Mouse (Mus musculus): Measurements from ENCODE around the gene Gemin7. TPM values are rescaled to one million over a fixed set of nuclear protein-coding genes. Genes with fewer than 3 reads are reported as not detected.

Gene Gemin7
- polyA plus RNA-seq (2011; ENCODE audit: insufficient read depth, insufficient read length, low replicate concordance, missing spikeins) = 52.9 and 74.3 TPM in 2 replicates

DNA sequence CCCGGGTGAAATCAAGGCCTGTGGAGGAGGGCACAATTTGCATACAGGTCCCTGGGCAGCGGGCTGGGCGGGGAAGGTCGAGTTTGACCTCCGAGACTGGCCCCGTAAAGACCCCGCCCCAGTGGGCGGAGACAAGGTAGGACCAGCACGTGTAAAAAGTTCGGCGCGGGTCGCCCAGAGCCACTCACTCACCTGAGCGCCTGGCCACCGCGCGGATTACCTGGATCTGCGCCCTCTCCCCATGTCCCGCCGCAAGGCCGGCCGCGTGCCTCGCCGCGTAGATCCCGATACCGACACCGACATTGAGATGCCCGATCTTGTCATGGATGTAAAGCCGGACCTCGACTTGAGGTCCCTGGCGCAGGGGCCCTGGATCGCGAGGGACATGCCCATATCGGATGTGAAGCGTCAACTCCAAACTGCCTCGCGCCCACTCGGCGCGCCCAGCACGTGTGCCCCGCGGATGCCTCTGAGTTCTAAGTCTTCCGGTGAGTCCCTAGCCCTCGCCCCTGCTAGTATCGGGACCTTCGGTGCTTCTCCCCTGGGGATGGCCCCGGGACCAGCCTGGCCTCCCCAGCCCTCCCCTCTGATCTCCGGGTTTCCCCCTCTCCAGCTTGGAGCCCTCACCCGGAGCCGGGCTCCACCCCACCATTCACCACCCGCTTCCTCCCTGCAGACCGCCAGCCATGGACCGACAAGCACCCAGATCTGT is at the start of gene Gemin7, which contains the start of gene Zfp296:
TSS of gene Gemin7 (minus strand) at position 455 of the 712 bp plus-strand sequence.
TSS of gene Zfp296 (plus strand) at position 147 of the 712 bp plus-strand sequence.
- Histone ChIP-seq H3K27ac (ENCODE audit: control insufficient read depth, insufficient read depth, low read depth, low read length, poor library complexity) (peak within 1 kb of the TSS; percentile 70), H3K4me1 (ENCODE audit: control insufficient read depth, insufficient read depth, low read length) (peaks cover 2% of the 10 kb centered on the region), H3K4me3 (replicated peaks; ENCODE audit: control insufficient read depth, low read depth, low read length) (peak within 1 kb of the TSS; percentile 64)
- TF ChIP-seq POLR2A (IDR thresholded peaks at IDR 0.05; ENCODE audit: borderline replicate concordance, control insufficient read depth, low read depth, low read length) (0 out of 2 replicates have a peak, but pooled peaks have one; percentile 12), CTCF (IDR thresholded peaks at IDR 0.05; ENCODE audit: control insufficient read depth, insufficient read depth, low read length) (no peak)
- under 1% methylated on average over 56 of the region's 56 CpGs for WGBS

DNA sequence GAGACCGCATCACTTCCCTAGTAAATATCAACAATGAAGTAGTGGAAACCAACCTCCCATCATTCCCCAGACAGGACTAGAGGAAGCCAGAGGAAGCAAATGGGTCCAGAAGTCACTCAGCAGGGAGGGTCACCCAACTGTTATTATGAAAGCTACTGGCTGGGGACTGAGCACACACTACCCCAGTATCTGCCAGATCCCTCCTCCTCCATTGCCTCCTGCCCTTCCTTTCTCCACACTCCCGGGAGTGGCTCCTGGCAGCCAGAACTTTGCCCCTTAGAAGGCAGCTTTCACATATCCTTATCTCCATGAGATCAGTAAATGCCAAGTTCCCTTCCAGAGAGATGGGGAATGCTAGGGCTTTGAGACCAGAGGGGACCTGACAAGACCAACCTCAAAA is 46.0 kb upstream of the Gemin7 start:
- no peak overlapping the region for H3K27ac ChIP-seq (ENCODE audit: control insufficient read depth, insufficient read depth, low read depth, low read length, poor library complexity)
- no peak for TF ChIP-seq POLR2A (IDR thresholded peaks at IDR 0.05; ENCODE audit: borderline replicate concordance, control insufficient read depth, low read depth, low read length)
- 78% methylated on average over 2 of the region's 2 CpGs for WGBS
- no peak overlapping the region for H3K4me3 ChIP-seq (replicated peaks; ENCODE audit: control insufficient read depth, low read depth, low read length)
- no peaks in the 10 kb centered on the region for H3K4me1 ChIP-seq (ENCODE audit: control insufficient read depth, insufficient read depth, low read length)

DNA sequence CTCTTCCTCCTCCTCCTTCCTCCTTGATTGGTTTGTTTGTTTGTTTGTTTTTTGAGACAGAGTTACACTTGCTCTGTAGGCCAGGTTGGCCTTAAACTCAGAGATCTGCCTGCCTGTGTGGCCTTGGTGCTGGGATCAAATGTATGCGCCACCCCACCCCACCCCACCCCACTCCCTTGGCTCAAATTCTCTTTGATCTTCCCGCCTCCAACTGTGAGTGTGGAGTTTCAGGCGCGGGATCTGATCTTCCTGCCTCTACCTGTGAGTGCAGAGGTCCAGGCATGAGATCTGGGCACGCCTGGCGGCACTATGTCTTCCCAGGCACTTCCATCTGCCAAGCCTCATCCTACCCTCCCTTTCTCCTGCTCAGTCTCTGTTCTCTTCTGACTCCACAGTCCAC is 44.8 kb upstream of the Gemin7 start:
- no peaks in the 10 kb centered on the region for H3K4me1 ChIP-seq (ENCODE audit: control insufficient read depth, insufficient read depth, low read length)
- 74% methylated on average over 6 of the region's 6 CpGs for WGBS
- TF ChIP-seq POLR2A (IDR thresholded peaks at IDR 0.05; ENCODE audit: borderline replicate concordance, control insufficient read depth, low read depth, low read length) (no peak), CTCF (IDR thresholded peaks at IDR 0.05; ENCODE audit: control insufficient read depth, insufficient read depth, low read length) (no peak)
- H3K27ac ChIP-seq (ENCODE audit: control insufficient read depth, insufficient read depth, low read depth, low read length, poor library complexity) = no peak overlapping the region
- no peak overlapping the region for H3K4me3 ChIP-seq (replicated peaks; ENCODE audit: control insufficient read depth, low read depth, low read length)

DNA sequence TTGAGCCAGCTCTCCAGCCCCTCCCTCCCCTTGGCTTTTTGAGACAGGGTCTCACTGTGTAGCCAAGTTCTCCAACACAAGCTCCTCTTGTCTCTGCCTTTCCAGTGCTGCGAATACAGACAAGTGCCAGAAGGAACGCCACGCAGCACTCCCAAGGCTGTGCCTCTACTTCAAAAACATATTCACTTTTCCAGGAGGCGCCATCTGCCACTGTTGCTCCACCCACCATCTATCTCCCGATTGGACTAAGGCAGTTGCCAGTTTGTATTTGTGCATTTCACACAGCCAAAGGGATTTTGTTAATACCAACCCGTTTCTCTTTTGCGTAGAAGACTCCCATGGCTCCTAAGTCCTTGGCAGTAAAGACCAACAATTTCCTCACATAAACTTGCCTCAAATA is 43.4 kb upstream of the Gemin7 start:
- Histone ChIP-seq H3K4me1 (ENCODE audit: control insufficient read depth, insufficient read depth, low read length) (no peaks in the 10 kb centered on the region), H3K4me3 (replicated peaks; ENCODE audit: control insufficient read depth, low read depth, low read length) (no peak overlapping the region), H3K27ac (ENCODE audit: control insufficient read depth, insufficient read depth, low read depth, low read length, poor library complexity) (no peak overlapping the region)
- no peak for TF ChIP-seq POLR2A (IDR thresholded peaks at IDR 0.05; ENCODE audit: borderline replicate concordance, control insufficient read depth, low read depth, low read length)
- no peak for TF ChIP-seq CTCF (IDR thresholded peaks at IDR 0.05; ENCODE audit: control insufficient read depth, insufficient read depth, low read length)
- WGBS = 92% methylated on average over 7 of the region's 7 CpGs

DNA sequence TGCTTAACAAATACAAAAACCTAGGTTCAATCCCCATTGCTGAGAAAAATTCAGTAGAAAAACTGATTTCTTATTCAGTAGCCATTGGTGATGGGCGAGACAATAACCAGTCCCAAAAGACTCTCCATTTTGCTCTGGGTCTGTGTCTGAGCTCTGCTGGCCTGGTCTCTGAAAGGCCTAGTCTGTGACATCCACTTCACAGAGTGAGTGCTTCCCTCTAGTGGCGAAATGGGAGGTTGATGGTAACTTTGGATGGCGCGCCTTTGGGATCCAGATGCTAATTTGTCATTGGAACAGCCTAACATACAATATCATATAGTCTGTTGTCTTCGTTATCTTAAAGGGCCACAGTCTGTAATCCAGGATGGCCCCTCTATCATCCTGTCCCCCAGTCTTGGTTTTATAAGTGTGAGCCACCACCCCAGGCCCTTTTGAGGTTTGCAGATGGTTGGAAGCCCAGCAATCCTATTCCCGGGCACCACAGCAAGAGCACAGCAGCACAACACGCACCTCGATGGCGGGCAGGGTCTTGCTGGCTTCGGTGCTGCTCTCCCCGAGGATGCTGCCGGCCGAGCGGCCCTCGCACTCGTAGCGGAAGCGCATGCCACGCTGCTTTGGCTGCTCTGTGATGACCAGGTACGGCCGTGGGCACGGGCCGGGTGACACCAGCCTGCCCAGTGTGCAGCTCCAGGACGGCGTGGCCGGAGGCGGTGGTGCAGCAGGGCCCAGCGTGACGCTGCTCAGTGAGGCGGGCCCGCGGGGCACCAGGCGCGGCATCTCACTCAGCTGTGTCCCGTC is 41.8 kb upstream of the Gemin7 start:
- 41% methylated on average over 35 of the region's 35 CpGs for WGBS
- no peak overlapping the region for H3K4me3 ChIP-seq (replicated peaks; ENCODE audit: control insufficient read depth, low read depth, low read length)
- TF ChIP-seq CTCF (IDR thresholded peaks at IDR 0.05; ENCODE audit: control insufficient read depth, insufficient read depth, low read length) = peak; percentile 80
- TF ChIP-seq POLR2A (IDR thresholded peaks at IDR 0.05; ENCODE audit: borderline replicate concordance, control insufficient read depth, low read depth, low read length) = no peak

DNA sequence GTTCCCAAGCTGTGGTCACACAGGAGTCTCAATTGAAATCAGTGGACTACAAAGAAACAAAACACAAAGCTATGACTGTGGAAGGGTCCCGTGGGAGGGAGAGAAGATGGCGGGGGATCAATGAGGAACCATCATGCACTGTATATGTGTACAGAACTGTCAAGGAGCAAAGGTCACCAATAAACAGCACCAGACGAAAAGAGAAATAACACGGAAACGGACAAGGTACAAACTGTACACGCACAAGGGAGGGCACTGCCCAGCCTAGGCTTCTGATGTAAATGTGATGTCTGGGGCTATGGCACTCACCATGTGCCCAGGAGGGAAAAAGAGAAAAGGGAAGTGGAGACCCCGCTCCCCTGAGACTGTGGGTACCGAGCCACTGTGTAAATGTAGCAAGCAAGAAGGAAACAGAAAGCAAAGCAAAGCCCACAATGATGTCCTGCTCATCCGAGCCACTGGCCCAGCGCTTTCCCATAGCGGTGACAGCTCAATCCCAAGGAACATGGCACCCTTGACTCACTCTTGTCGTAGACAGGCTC is 37.7 kb upstream of the Gemin7 start:
- no peak for TF ChIP-seq POLR2A (IDR thresholded peaks at IDR 0.05; ENCODE audit: borderline replicate concordance, control insufficient read depth, low read depth, low read length)
- no peak for TF ChIP-seq CTCF (IDR thresholded peaks at IDR 0.05; ENCODE audit: control insufficient read depth, insufficient read depth, low read length)
- H3K4me1 ChIP-seq (ENCODE audit: control insufficient read depth, insufficient read depth, low read length) = no peaks in the 10 kb centered on the region; the same call in 1 of the 2 replicates
- no peak overlapping the region for H3K4me3 ChIP-seq (replicated peaks; ENCODE audit: control insufficient read depth, low read depth, low read length)
- peak overlapping the region; percentile 23 for H3K27ac ChIP-seq (ENCODE audit: control insufficient read depth, insufficient read depth, low read depth, low read length, poor library complexity)
- 59% methylated on average over 12 of the region's 12 CpGs for WGBS

More for the DNA sequence above, 41.8 kb upstream of the Gemin7 start:
- Histone ChIP-seq H3K4me1 (ENCODE audit: control insufficient read depth, insufficient read depth, low read length) (no peaks in the 10 kb centered on the region; the same call in 1 of the 2 replicates), H3K27ac (ENCODE audit: control insufficient read depth, insufficient read depth, low read depth, low read length, poor library complexity) (no peak overlapping the region)

DNA sequence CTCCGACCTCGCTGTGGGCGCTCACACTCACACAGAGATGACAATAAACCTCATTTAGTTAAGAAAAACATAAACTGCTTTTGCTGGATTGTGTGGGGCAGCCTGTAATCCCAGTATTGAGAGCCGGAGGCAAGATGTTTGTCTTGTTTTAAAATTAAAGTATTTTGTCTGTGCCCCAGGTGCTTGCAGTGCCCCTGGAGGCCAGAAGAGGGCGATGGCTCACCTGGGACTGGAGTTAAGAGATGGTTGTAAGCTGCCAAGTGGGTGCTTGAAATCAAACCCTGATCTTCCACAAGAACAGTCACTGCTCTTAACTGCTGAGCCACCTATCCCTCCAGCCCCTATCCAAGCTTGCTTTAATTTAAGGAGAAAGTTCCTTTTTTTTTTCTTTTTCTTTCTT is 33.6 kb upstream of the Gemin7 start:
- Histone ChIP-seq H3K27ac (ENCODE audit: control insufficient read depth, insufficient read depth, low read depth, low read length, poor library complexity) (no peak overlapping the region), H3K4me1 (ENCODE audit: control insufficient read depth, insufficient read depth, low read length) (no peaks in the 10 kb centered on the region; the same call in 1 of the 2 replicates)
- WGBS = 82% methylated on average over 5 of the region's 5 CpGs

More for the DNA sequence above, 33.6 kb upstream of the Gemin7 start:
- no peak overlapping the region for H3K4me3 ChIP-seq (replicated peaks; ENCODE audit: control insufficient read depth, low read depth, low read length)
- TF ChIP-seq CTCF (IDR thresholded peaks at IDR 0.05; ENCODE audit: control insufficient read depth, insufficient read depth, low read length) (no peak), POLR2A (IDR thresholded peaks at IDR 0.05; ENCODE audit: borderline replicate concordance, control insufficient read depth, low read depth, low read length) (no peak)
